Mouse (Mus musculus) kidney, postnatal 0 days (tissue): ENCODE results near the gene Sgms1. TPM values are rescaled to one million over a fixed set of nuclear protein-coding genes. Genes with fewer than 3 reads are reported as not detected.
"Not testable (repeated sequence)": the region's sequence is repeated elsewhere in the genome, so short reads cannot be mapped to it uniquely, and the experiment has no call there.

Experiments
- ATAC-seq: fragments of 200-750 bp; cut with Nextera tagmentation; replicated peaks from 2 replicates; pipeline ENCODE4 v1.8.0; 2017; ENCODE audit warnings: low read depth, moderate number of reproducible peaks, moderate TSS enrichment, moderate library complexity; ENCODE audit not compliant: low FRiP score
- DNase-seq: peaks from one replicate; pipeline ENCODE4 v3.0.0-alpha.2; 2016; ENCODE audit warnings: low spot score
- H3K27ac ChIP-seq: fragments of 300-500 bp; sonication (generic); 2 replicates; pipeline ENCODE4 v1.5.1; 2014; ENCODE audit warnings: mild to moderate bottlenecking
- H3K27me3 ChIP-seq: fragments of 300-500 bp; sonication (generic); 2 replicates; pipeline ENCODE4 v1.6.1; 2014; ENCODE audit warnings: low read length, mixed read lengths; ENCODE audit not compliant: insufficient read depth
- H3K36me3 ChIP-seq: fragments of 300-500 bp; sonication (generic); 2 replicates; pipeline ENCODE4 v1.6.1; 2014; ENCODE audit warnings: low read length, mixed read lengths; ENCODE audit not compliant: insufficient read depth
- H3K4me1 ChIP-seq: fragments of 300-500 bp; sonication (generic); replicated peaks from 2 replicates; pipeline ENCODE4 v1.6.1; 2014; ENCODE audit warnings: antibody characterized with exemption, low read length, mixed read lengths; ENCODE audit not compliant: insufficient read depth
- H3K4me2 ChIP-seq: fragments of 300-500 bp; sonication (generic); 2 replicates; pipeline ENCODE4 v1.6.1; 2014; ENCODE audit warnings: mild to moderate bottlenecking, low read length, moderate library complexity, mixed read lengths
- H3K4me3 ChIP-seq: fragments of 300-500 bp; sonication (generic); replicated peaks from 2 replicates; pipeline ENCODE4 v1.5.1; 2014; ENCODE audit warnings: low read depth, low read length
- H3K9ac ChIP-seq: fragments of 300-500 bp; sonication (generic); 2 replicates; pipeline ENCODE4 v1.6.1; 2014; ENCODE audit warnings: low read depth, low read length
- H3K9me3 ChIP-seq: fragments of 300-500 bp; sonication (generic); replicated peaks from 2 replicates; pipeline ENCODE4 v1.6.1; 2016; ENCODE audit warnings: low read length, inconsistent platforms, mixed read lengths
- CTCF ChIP-seq: IDR thresholded peaks from 2 replicates; pipeline ENCODE4 v1.5.1; 2016; ENCODE audit warnings: antibody characterized with exemption, low read depth, mild to moderate bottlenecking, moderate library complexity
- WGBS: fragments of 180-500 bp; shearing (Covaris S2); extraction: QIAGEN DNeasy Blood & Tissue Kit; methylation state at CpG from one replicate; pipeline ENCODE4 v1.1.7; 2014; 5-methylcytosine and 5-hydroxymethylcytosine counted together
- polyA plus RNA-seq: library from polyadenylated mRNA; unstranded; fragments of >200 nt; fragmentation: Nextera tagmentation; extraction: Ambion mirVana; gene quantifications from 2 replicates; pipeline ENCODE4 v1.2.1, GENCODE M21; 2015

Gene Sgms1
- polyA plus RNA-seq, 1 experiment from 2014 or later: 42.4 TPM

DNA sequence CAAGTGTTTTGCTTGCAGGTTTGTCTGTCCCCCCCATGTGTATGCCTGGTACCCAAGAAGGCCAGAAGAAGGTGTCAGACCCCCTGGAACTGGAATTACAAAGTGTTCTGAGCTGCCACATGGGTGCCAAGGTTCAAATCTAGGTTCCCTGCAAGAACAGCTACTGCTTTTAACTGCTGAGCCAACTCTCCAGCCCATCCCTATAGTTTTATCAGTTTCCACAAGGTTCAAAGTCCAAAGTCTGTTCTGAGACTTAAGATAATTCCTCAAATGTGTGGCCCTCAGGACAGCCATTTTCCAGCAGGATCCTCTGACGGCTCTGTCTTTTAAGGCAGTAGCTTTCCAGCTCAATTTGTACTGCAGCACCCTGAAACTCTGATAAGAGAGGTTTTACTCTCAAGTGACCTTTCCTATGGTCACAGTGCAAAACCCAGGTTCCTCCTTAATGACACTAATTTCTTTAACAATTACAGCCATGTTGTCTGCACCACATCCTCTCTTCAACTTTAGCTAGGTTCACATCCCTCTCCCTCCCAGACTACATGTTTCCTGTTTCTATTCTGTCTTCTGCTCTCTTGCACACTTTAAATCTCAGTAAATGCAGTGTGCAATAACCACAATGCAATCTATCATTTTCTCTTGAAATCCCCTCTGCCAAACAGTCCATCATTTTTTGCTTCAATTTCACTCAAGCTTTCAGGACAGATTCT lies 28.4 kb downstream of the Sgms1 start:
- no peak overlapping the region for H3K27ac ChIP-seq
- H3K9ac ChIP-seq: no peak overlapping the region
- WGBS: 83% methylated on average over 1 of the region's 1 CpGs
- H3K4me2 ChIP-seq: no peak overlapping the region
- no peak overlapping the region for H3K4me3 ChIP-seq
- no peak for TF ChIP-seq CTCF
- H3K36me3 ChIP-seq: no peaks in the 10 kb centered on the region
- H3K27me3 ChIP-seq: no peaks in the 10 kb centered on the region
- H3K9me3 ChIP-seq: no peaks in the 10 kb centered on the region
- ATAC-seq (no peak), DNase-seq (no peak)
- no peaks in the 10 kb centered on the region; the same call in 1 of the 2 replicates for H3K4me1 ChIP-seq

DNA sequence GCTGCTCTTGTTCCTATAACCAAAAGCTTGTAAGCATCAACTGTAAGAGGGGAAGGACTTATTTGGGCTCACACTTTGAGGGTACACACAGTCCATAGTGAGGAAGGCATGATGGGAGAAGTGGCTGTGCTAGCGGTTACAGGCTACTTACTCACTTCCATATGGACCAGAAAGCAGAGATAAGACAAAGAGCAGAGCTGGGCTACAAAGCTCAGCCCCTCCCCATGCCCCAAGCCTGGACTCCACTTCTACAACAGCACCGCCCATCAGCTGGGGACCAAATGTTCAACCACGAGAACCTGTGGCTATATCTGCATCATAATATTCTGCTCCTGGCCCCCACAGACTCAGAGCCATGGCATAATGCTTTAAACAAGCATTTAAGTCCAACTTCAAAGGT lies 29.0 kb downstream of the Sgms1 start:
- Histone ChIP-seq H3K4me2 (no peak overlapping the region), H3K4me1 (no peaks in the 10 kb centered on the region; the same call in 1 of the 2 replicates), H3K27me3 (no peaks in the 10 kb centered on the region), H3K27ac (no peak overlapping the region), H3K9ac (no peak overlapping the region), H3K9me3 (no peaks in the 10 kb centered on the region), H3K36me3 (no peaks in the 10 kb centered on the region), H3K4me3 (no peak overlapping the region)
- DNase-seq: no peak
- ATAC-seq: no peak
- 87% methylated on average over 3 of the region's 3 CpGs for WGBS
- no peak for TF ChIP-seq CTCF

DNA sequence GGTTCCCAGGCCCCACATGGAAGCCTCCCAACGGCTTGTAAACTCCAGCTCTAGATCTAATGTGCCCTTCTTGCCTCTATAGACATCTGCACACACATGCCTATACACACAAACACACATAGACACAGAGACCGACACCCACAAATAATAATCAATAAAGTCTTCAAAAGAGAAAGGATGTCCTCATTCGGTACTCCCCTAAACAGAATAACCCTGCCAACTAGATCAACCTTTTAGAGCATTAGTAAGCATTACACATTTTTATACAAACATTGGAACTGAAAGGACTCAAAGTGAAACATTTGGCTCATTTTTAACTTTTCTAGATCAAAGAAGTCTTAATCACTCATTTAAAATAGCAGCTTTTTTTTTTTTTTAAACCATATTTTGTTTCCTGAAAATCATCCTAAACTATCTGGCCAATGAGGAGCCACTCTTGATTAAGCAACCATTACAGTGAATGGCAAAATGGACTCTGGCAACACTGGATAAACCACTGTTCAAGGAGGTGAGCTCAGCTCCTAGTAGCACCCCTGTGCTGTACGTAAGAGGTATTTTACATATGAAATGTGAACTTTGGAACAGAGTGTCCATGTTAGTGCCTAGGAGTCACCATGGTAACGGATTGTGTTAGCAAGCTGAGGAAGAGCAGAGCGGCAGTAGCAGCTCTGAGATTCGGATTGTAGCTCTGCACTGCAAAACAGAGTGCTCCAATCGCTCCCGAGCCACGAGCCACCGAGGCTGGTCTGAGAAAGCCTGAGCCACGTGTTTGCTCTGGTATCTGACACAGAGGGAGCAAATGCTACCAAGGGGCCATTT lies 30.6 kb downstream of the Sgms1 start:
- DNase-seq (no peak), ATAC-seq (peak; percentile 89)
- H3K27ac ChIP-seq: no peak overlapping the region
- no peak for TF ChIP-seq CTCF
- no peak overlapping the region for H3K9ac ChIP-seq
- H3K27me3 ChIP-seq: no peaks in the 10 kb centered on the region
- no peaks in the 10 kb centered on the region; the same call in 1 of the 2 replicates for H3K4me1 ChIP-seq
- H3K9me3 ChIP-seq: no peaks in the 10 kb centered on the region
- H3K4me3 ChIP-seq: no peak overlapping the region
- H3K4me2 ChIP-seq: no peak overlapping the region
- WGBS: 84% methylated on average over 12 of the region's 12 CpGs
- H3K36me3 ChIP-seq: no peaks in the 10 kb centered on the region

DNA sequence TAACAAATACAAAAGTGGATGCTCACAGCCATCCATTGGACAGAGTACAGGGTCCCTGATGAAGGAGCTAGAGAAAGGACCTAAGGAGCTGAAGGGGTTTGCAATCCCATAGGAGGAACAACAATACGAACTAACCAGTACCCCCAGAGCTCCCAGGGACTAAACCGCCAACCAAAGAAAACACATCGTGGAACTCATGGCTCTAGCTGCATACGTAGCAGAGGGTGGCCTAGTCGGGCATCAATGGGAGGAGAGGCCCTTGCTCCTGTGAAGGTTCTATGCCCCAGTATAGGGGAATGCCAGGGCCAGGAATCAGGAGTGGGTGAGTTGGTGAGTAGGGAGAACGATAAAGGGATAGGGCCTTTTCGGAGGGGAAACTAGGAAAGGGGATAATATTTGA lies 31.5 kb downstream of the Sgms1 start:
- H3K27me3 ChIP-seq, H3K4me3 ChIP-seq, H3K4me2 ChIP-seq, H3K9ac ChIP-seq, H3K36me3 ChIP-seq, H3K27ac ChIP-seq, ATAC-seq, DNase-seq, H3K4me1 ChIP-seq, H3K9me3 ChIP-seq: not testable (repeated sequence)
- 97% methylated on average over 7 of the region's 7 CpGs for WGBS

DNA sequence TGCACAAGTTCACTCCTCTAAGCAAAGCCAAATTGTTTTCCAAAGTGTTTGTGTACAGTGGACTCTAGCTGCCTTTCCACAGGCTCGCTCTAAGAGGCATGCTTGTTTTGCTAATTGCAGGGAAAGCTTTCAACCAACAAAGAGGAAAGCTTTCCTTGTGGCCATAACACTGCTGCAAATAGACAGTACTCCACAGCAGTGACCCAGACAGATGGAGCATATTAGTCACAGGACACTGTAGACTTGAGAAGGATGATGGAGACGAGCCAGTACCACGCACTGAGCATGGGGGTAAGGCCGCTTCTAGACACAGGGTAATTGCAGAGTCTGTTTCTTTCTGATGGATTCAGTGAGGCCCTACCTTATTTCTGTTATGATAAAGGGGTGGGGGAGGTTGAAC lies 33.3 kb downstream of the Sgms1 start:
- Histone ChIP-seq H3K9me3 (no peaks in the 10 kb centered on the region), H3K9ac (no peak overlapping the region), H3K4me3 (no peak overlapping the region), H3K36me3 (no peaks in the 10 kb centered on the region), H3K27me3 (no peaks in the 10 kb centered on the region), H3K27ac (0 out of 2 replicates have a peak overlapping the region, but pooled peaks have one; percentile 19), H3K4me1 (no peaks in the 10 kb centered on the region), H3K4me2 (no peak overlapping the region)
- WGBS: 66% methylated on average over 4 of the region's 4 CpGs
- DNase-seq (no peak), ATAC-seq (no peak)
- TF ChIP-seq CTCF: no peak

DNA sequence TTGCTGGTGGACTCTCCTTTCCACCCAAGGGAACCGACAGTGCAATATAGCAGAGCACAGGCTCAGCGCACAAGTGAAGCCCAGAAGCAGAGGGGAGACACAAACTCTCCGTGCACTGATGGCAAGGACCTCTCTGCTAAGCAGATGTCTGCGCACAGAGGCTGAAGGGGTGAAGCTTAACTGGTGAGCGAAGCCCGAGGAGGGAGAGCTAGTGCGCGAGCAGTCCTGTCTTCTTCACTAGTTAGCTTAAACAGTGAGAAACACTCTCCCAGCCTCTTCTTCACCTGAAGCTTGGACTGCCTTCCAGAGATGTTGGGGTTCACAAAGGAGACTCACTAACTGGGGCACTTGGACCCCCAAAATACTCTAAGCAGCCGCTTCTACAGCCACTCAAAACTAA lies 36.1 kb downstream of the Sgms1 start:
- H3K27me3 ChIP-seq: no peaks in the 10 kb centered on the region
- no peak overlapping the region for H3K27ac ChIP-seq
- no peak for TF ChIP-seq CTCF
- no peaks in the 10 kb centered on the region for H3K9me3 ChIP-seq
- WGBS: 92% methylated on average over 9 of the region's 9 CpGs
- ATAC-seq: no peak
- peaks cover 9% of the 10 kb centered on the region for H3K4me1 ChIP-seq
- no peak overlapping the region for H3K9ac ChIP-seq
- DNase-seq: no peak
- no peak overlapping the region for H3K4me2 ChIP-seq
- no peak overlapping the region for H3K4me3 ChIP-seq
- no peaks in the 10 kb centered on the region for H3K36me3 ChIP-seq
